Mouse (Mus musculus) left cerebral cortex, adult 2 months (tissue): ENCODE measurements around the gene Ikzf1. TPM values are rescaled to one million over a fixed set of nuclear protein-coding genes. Genes with fewer than 3 reads are reported as not detected.

Experiments
- DNase-seq, 2 experiments: peaks; one replicate each; pipeline ENCODE4 v3.0.0; 2021 to 2022; ENCODE audit warnings: low spot score in 2 of 2, mixed read lengths in 1 of 2; ENCODE audit errors: extremely low spot score in 1 of 2
- H3K27ac ChIP-seq: fragments of 200-600 bp; 2 replicates; pipeline ENCODE4 v1.8.1; 2022
- H3K4me3 ChIP-seq: fragments of 200-600 bp; 2 replicates; pipeline ENCODE4 v1.8.1; 2022
- CTCF ChIP-seq: fragments of 200-600 bp; IDR thresholded peaks from 2 replicates; pipeline ENCODE4 v1.8.1; 2022; ENCODE audit warnings: antibody characterized with exemption, mild to moderate bottlenecking, moderate library complexity
- intact Hi-C: fragments of 180-260 bp; cut with DNase I; formaldehyde crosslinking; loops from one replicate; pipeline ENCODE4 v1.15.1; 2025
- total RNA-seq, 2 experiments: library from RNA; stranded (reverse); gene quantifications; 2 replicates each; pipeline ENCODE4 v1.2.3; 2021

The Ikzf1 gene
- total RNA-seq, 2 experiments from 2014 or later: 2.8 to 3.5 TPM

DNA sequence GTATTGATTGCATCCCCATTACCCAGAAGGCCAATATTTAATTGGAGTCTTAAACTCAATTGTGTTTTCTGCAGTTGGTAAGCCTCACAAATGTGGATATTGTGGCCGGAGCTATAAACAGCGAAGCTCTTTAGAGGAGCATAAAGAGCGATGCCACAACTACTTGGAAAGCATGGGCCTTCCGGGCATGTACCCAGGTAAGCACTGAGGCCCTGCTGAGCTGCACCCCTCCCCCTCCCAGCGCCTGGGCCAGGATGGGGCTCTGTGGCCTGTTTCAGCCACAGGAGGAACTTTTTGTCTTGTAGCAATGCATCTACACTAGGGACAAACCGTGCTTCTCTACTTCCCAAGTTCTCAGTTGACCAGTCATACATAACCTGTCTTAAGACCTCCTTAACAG lies 73.3 kb downstream of the Ikzf1 start:
- H3K4me3 ChIP-seq: no peak overlapping the region
- no peak overlapping the region for H3K27ac ChIP-seq
- DNase-seq: no peak
- no peak for TF ChIP-seq CTCF
- intact Hi-C loops: no loop called here

DNA sequence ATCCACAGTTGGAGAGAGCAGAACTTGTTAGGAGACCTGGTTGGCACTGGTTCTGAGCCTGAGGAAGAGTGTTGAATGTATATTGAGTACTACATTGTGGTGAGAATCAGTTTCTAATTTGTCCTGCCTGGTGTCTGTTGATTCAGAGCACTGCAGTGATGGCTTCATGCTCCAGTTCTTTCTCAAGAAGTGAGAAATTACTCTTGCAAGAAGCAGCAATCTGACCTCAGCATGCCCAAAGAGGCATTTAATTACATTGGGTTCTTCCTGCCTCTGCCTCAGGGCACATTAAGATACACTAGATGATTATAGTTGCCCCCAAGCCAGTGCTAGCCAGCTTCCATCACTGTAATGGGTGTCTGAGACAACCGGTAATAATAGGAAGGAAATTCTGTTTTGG lies 74.1 kb downstream of the Ikzf1 start:
- DNase-seq: no peak
- intact Hi-C loops: no loop called here
- Histone ChIP-seq H3K27ac (no peak overlapping the region), H3K4me3 (no peak overlapping the region)
- no peak for TF ChIP-seq CTCF

DNA sequence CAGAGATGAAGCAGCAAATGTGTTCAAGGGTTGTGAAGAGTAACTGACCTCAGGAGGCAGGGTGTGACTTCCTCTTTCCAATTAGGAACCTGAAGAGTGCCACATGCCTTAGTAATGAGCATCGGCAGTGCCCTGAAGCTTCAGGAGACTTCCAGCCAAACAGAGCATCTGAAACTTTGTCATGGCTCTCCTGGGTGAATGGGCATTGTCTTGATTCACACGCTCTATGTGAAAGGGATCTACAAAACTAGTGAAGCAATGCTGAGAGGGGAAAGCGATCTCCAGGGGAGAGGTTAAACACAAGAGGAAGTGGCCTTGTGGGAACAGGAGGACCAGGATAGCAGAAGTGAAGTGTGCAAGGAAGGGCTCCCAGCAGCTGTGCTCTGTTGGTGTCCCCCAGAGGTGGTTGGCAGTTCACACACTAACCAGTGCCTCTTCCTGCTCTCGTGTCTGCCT lies 78.4 kb downstream of the Ikzf1 start:
- H3K4me3 ChIP-seq: no peak overlapping the region

DNA sequence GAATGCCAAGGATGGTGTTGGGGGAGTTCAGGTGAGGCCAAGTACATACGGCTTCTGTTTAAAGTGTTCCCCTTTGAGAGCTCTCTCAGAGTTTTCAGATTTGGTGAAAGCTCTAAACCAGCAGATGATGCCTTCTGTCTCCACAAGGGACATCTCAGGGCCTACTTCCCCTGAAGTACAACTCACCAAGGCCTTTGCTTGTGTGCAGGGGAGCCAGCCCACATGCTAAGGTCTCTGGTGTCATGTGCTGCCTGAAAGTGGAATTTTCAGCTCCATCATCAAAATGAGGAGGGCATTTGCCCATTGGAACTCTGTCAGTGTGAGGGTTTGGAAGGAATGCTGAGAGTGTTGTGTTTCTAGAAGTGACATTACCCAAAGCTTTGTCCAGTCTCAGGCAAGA lies 80.6 kb downstream of the Ikzf1 start:
- no peak for DNase-seq
- H3K4me3 ChIP-seq: no peak overlapping the region
- intact Hi-C loops: no loop called here
- H3K27ac ChIP-seq: no peak overlapping the region
- no peak for TF ChIP-seq CTCF

More for the DNA sequence above, 78.4 kb downstream of the Ikzf1 start:
- no peak for DNase-seq
- intact Hi-C loops: no loop called here
- no peak for TF ChIP-seq CTCF
- H3K27ac ChIP-seq: no peak overlapping the region

DNA sequence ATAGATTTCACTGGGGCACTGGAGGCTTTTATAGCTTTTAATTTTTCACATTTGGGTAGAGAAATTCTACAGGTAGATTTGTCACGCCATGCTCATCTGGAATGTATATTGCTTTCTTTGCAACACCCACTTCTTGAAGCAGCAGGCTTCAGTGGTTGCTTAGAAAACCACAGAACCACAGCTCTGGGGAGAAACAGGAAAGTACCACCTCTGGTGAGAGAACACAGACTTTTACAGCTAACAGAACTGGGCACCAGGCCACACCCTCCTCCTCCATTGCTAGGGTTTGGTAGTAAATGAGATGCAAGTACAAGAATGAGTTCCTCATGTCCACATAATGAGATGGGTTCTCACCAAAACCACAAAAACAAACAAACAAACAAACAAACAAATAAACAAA lies 81.3 kb downstream of the Ikzf1 start:
- Histone ChIP-seq H3K27ac (no peak overlapping the region), H3K4me3 (no peak overlapping the region)
- no peak for DNase-seq
- intact Hi-C loops: no loop called here
- TF ChIP-seq CTCF: no peak

DNA sequence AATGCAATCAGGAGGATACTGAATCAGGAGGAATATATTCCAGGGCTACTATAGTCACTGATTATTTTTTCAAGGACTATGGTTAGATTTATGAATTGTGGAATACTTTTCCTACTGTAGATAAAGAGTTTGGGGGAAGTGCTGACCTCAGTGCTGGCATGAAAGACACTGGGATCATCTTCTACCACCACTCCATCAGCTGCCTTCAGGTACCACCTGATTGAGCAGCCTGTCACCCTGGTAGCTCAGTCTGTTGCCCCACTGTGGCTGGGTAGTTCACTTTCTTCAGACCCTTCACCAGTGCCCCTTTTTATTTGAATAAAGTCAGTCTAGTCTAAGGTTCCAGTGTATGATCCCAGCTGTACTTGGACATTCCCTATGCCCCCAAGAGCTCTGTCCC lies 81.9 kb downstream of the Ikzf1 start:
- H3K27ac ChIP-seq: no peak overlapping the region
- H3K4me3 ChIP-seq: no peak overlapping the region
- no peak for DNase-seq
- TF ChIP-seq CTCF: no peak
- intact Hi-C loops: no loop called here

DNA sequence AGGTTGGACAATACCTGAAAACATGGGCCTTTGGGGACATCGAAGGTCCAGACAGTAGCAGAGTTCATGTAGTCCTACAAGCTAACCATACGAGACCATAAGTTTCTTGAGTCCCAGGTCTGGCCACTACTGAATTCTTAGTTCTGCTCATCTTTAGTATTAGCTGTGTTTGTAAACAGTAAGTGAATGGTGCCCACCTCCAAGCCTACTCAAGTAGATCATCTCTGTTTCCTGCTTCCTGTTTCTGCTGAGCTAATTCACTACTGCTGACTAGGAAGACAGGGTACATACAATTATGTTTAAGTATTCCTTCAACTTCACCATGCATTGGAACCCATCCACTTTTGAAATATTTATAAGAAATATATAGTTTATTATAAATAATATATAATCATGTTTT lies 83.3 kb downstream of the Ikzf1 start:
- no peak for DNase-seq
- Histone ChIP-seq H3K27ac (no peak overlapping the region), H3K4me3 (no peak overlapping the region)
- no peak for TF ChIP-seq CTCF
- intact Hi-C loops: no loop called here

DNA sequence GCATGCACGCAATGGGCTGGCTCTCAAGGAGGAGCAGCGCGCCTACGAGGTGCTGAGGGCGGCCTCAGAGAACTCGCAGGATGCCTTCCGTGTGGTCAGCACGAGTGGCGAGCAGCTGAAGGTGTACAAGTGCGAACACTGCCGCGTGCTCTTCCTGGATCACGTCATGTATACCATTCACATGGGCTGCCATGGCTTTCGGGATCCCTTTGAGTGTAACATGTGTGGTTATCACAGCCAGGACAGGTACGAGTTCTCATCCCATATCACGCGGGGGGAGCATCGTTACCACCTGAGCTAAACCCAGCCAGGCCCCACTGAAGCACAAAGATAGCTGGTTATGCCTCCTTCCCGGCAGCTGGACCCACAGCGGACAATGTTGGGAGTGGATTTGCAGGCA lies 84.5 kb downstream of the Ikzf1 start:
- intact Hi-C loops: no loop called here
- Histone ChIP-seq H3K27ac (no peak overlapping the region), H3K4me3 (no peak overlapping the region)
- no peak for TF ChIP-seq CTCF
- DNase-seq: no peak

DNA sequence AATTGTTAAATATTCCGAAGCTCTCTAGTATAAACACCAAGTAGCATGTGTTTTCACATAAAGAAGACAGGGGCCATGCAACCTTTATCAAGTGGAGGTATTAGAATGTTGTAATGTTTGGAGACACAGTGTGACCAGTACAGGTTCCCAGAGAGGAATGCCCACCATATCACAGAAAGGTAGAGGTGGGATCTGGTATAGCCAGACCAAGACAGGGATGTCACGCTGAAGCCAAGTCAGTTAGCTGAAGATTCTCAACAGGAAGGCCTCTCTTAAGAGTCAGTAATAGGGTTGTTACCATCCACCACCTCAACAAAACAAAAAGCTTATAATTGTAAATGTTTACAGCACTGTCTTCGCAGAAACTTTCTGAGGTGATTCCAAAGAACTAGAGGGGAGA lies 85.9 kb downstream of the Ikzf1 start:
- Histone ChIP-seq H3K27ac (no peak overlapping the region), H3K4me3 (no peak overlapping the region)
- DNase-seq: no peak
- TF ChIP-seq CTCF: no peak
- intact Hi-C loops: no loop called here

DNA sequence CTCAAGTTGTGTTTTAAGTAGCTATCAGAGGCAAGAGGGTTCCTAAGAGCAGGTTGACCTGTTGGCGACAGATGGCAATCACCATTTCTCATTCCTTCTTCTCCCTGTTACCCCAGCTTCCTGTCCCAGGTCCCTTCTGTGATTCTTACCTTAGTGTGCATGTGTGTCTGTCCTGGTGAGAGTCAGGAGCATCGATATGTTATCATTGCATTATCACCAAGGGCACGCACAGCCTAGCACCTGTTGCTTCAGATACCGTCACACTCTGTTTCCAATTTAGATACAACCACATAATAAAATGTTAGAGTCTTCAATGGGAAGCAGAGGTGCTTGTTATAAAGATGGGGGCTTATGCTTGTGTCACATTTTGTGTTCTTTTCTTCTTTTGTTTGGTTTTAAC lies 87.4 kb downstream of the Ikzf1 start:
- TF ChIP-seq CTCF: no peak
- intact Hi-C loops: no loop called here
- H3K4me3 ChIP-seq: no peak overlapping the region
- no peak for DNase-seq
- H3K27ac ChIP-seq: no peak overlapping the region

DNA sequence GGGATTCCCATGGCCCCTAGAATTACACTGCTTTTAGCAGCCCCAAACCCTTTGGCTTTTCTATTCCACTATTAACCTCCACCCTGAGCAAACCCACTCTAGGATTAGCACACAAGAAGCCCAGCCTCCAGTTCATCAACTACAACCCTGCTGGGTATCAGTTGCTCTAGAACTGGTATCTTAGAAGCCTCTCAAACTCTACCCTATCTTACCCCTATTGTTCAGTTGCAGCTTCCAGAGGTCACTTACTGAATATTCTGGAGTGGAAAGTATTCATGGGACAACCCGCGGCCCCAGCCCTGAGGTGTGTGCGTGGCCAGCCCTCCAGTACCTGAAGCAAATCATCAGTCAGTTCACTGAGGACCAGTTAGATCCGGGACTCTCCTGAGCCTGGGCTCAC lies 89.6 kb downstream of the Ikzf1 start:
- intact Hi-C loops: no loop called here
- no peak for TF ChIP-seq CTCF
- no peak overlapping the region for H3K27ac ChIP-seq
- no peak for DNase-seq
- H3K4me3 ChIP-seq: no peak overlapping the region

DNA sequence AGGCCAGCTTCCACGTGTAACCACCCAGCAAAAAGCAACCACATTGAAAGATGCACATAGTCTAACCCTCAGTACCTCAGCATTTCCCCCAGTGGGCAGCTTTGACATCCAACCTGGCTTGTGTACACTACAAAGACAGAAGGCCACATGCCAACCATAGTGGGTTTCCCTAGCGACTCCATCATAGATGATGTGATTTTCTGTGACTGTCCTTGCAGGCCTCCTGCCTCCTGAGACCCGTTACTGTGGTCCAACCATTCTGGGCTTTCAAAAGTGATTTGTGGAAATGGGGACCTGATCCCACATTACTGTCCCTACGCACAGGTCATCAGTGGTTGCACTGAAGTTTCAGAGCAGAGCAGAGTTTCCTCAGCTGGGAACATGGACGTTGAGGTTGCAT lies 90.1 kb downstream of the Ikzf1 start:
- Histone ChIP-seq H3K27ac (no peak overlapping the region), H3K4me3 (no peak overlapping the region)
- intact Hi-C loops: no loop called here
- DNase-seq: no peak
- no peak for TF ChIP-seq CTCF

DNA sequence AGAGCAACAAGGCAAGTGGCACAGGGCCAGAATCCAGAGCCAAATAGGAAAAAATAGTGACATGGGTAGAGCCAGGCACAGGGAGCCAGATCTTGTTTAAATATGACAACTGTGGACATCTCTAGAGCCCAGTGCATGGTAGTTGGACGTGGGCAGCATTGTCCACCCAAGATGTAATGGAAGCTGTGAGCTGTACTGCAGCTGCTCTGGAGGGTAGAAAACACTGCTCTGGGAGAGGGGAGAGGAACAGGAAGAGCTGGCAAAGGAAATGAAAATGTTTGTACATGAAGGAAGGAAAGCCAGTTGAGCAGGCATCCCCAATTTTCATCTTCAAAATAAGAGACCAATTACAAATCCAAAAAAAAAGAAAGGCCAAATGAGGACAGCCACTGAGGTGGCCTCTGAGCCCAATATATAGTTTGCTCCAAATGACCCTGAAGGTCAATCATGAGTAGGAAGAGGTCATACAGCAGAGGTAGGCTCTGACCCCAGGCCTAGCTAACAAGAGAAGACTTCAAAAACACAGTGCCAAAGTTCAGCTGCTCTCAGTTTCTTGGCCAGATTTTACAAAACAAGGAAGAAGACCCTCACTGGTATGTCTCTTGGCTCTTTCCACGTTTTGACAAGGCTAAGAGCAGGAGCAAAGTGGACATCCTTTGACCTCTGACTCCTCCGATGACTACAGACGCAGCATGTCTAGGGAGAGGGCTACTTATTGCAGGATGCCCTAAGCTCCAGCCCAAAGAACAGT lies 91.4 kb downstream of the Ikzf1 start:
- intact Hi-C loops: no loop called here
- no peak for TF ChIP-seq CTCF
- no peak overlapping the region for H3K27ac ChIP-seq

DNA sequence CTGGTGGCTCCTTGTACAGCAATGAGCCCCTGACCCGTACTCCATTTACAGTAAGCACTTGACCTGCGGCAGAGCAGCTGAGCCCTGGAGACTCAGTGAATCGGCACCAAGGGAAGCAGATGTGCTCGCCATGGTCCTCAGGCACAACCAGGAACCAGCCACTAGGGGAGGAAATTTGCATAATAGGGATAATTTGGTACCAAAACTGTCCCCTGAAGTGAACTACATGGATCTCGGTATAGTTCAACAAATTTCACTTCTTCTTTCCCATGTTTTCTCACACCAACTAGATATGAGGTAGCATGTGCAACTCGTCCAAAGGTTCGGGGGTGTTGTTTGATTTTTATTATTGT lies 92.0 kb downstream of the Ikzf1 start:
- H3K4me3 ChIP-seq: no peak overlapping the region
- intact Hi-C loops: no loop called here

More for the DNA sequence above, 91.4 kb downstream of the Ikzf1 start:
- H3K4me3 ChIP-seq: no peak overlapping the region
- DNase-seq: no peak

More for the DNA sequence above, 92.0 kb downstream of the Ikzf1 start:
- H3K27ac ChIP-seq: no peak overlapping the region
- no peak; the same call in 1 of the 2 replicates for TF ChIP-seq CTCF
- no peak for DNase-seq
